Mouse (Mus musculus) left cerebral cortex, postnatal 36 days (tissue): ENCODE data around the gene Krcc1. TPM values are rescaled to one million over a fixed set of nuclear protein-coding genes. Genes with fewer than 3 reads are reported as not detected.
"Not testable (repeated sequence)": the region's sequence is repeated elsewhere in the genome, so short reads cannot be mapped to it uniquely, and the experiment has no call there.

ENCODE experiments used
- DNase-seq, 2 experiments: peaks; one replicate each; pipeline ENCODE4 v3.0.0; 2021 to 2022; ENCODE audit warnings: low spot score in 2 of 2, mixed read lengths in 1 of 2
- intact Hi-C: fragments of 180-260 bp; cut with DNase I; formaldehyde crosslinking; loops from one replicate; pipeline ENCODE4 v1.15.1; 2025
- total RNA-seq, 2 experiments: library from RNA; stranded (reverse); gene quantifications; 2 replicates each; pipeline ENCODE4 v1.2.3; 2021

Krcc1 gene
- total RNA-seq, 2 experiments from 2014 or later, result 14.1 to 15.2 TPM

GRCm38 (mm10) chr6:71260051-71260640 lies 11.3 kb upstream of the Krcc1 start:
- DNase-seq, result no peak
- intact Hi-C loops, result no loop called here

GRCm38 (mm10) chr6:71261060-71261459 lies 10.4 kb upstream of the Krcc1 start:
- intact Hi-C loops, result no loop called here
- DNase-seq, result no peak

- DNase-seq, result no peak
- intact Hi-C loops, result no loop called here
Observed at GRCm38 (mm10) chr6:71262142-71262833, 9.2 kb upstream of the Krcc1 start.

- intact Hi-C loops, DNase-seq: not testable (repeated sequence)
Observed at GRCm38 (mm10) chr6:71267603-71268002, 3.9 kb upstream of the Krcc1 start.

- intact Hi-C loops, result no loop called here
- DNase-seq, result no peak
Observed at GRCm38 (mm10) chr6:71268929-71269685, 2.4 kb upstream of the Krcc1 start.

- not testable (repeated sequence) for DNase-seq
- intact Hi-C loops, result loop anchor here (5.0 kb wide), 1 partner anchor 128 kb away; no protein-coding TSS in a partner anchor
Observed at GRCm38 (mm10) chr6:71269686-71270050, 1.8 kb upstream of the Krcc1 start.

GRCm38 (mm10) chr6:71270301-71271056 lies 998 bp upstream of the Krcc1 start:
- intact Hi-C loops, result loop anchor here (5.0 kb wide), 1 partner anchor 127 kb away; no protein-coding TSS in a partner anchor
- DNase-seq, result peak in 1 of 2 experiments; percentile 7

GRCm38 (mm10) chr6:71271057-71271388 lies 454 bp upstream of the Krcc1 start:
- intact Hi-C loops, result loop anchor here (5.0 kb wide), 1 partner anchor 126 kb away; no protein-coding TSS in a partner anchor
- DNase-seq, result no peak

GRCm38 (mm10) chr6:71272316-71272741 lies 852 bp downstream of the Krcc1 start:
- intact Hi-C loops, result loop anchor here (5.0 kb wide), 1 partner anchor 125 kb away; no protein-coding TSS in a partner anchor

GRCm38 (mm10) chr6:71273715-71274114 lies 2.2 kb downstream of the Krcc1 start:
- intact Hi-C loops, result loop anchor here (5.0 kb wide), 1 partner anchor 124 kb away; no protein-coding TSS in a partner anchor

More at GRCm38 (mm10) chr6:71272316-71272741, 852 bp downstream of the Krcc1 start:
- DNase-seq, result no peak

GRCm38 (mm10) chr6:71274621-71275020 lies 3.1 kb downstream of the Krcc1 start:
- intact Hi-C loops, result loop anchor here (5.0 kb wide), 1 partner anchor 123 kb away; no protein-coding TSS in a partner anchor
- no peak for DNase-seq

More at GRCm38 (mm10) chr6:71273715-71274114, 2.2 kb downstream of the Krcc1 start:
- no peak for DNase-seq

- intact Hi-C loops, result no loop called here
- DNase-seq, result no peak
Observed at GRCm38 (mm10) chr6:71279418-71279817, 7.9 kb downstream of the Krcc1 start.

- intact Hi-C loops, result no loop called here
- no peak for DNase-seq
Observed at GRCm38 (mm10) chr6:71293509-71293908, 22.0 kb downstream of the Krcc1 start.

- DNase-seq, result no peak
- intact Hi-C loops, result no loop called here
Observed at GRCm38 (mm10) chr6:71295303-71295702, 23.8 kb downstream of the Krcc1 start.

- no peak for DNase-seq
- intact Hi-C loops, result no loop called here
Observed at GRCm38 (mm10) chr6:71298051-71298450, 26.6 kb downstream of the Krcc1 start.

GRCm38 (mm10) chr6:71298751-71299150 lies 27.3 kb downstream of the Krcc1 start:
- DNase-seq, result no peak
- intact Hi-C loops, result no loop called here

- intact Hi-C loops, result no loop called here
- no peak for DNase-seq
Observed at GRCm38 (mm10) chr6:71302097-71302731, 30.7 kb downstream of the Krcc1 start.

GRCm38 (mm10) chr6:71307486-71307885 lies 36.0 kb downstream of the Krcc1 start:
- DNase-seq, result no peak
- intact Hi-C loops, result no loop called here

GRCm38 (mm10) chr6:71321826-71322283 lies 50.4 kb downstream of the Krcc1 start, which contains the start of gene Smyd1:
Gene Smyd1, minus strand, starts transcription at chr6:71322233.
- intact Hi-C loops, result no loop called here

More at GRCm38 (mm10) chr6:71321826-71322283, 50.4 kb downstream of the Krcc1 start, which contains the start of gene Smyd1:
- no peak for DNase-seq
